Mouse (Mus musculus): ENCODE data around the gene Htr1d. TPM values are rescaled to one million over a fixed set of nuclear protein-coding genes. Genes with fewer than 3 reads are reported as not detected.
A peak's percentile ranks its signal among the peaks of the same experiment; 100 is the strongest.

The Htr1d gene
- total RNA-seq (2021), result not detected
- long read RNA-seq, experiment 1, result 0 reads
- long read RNA-seq, experiment 2, result 0 reads

GRCm38 (mm10) chr4:136423224-136423623 lies at the start of gene Htr1d:
Gene Htr1d (plus strand): TSS chr4:136423524.
- DNase-seq, result no peak

GRCm38 (mm10) chr4:136377001-136377400 lies 46.3 kb upstream of the Htr1d start:
- DNase-seq, result no peak

GRCm38 (mm10) chr4:136383052-136383451 lies 40.3 kb upstream of the Htr1d start:
- no peak for DNase-seq

GRCm38 (mm10) chr4:136383839-136384238 lies 39.5 kb upstream of the Htr1d start:
- no peak for DNase-seq

GRCm38 (mm10) chr4:136387261-136387660 lies 36.1 kb upstream of the Htr1d start:
- no peak for DNase-seq

GRCm38 (mm10) chr4:136401806-136402205 lies 21.5 kb upstream of the Htr1d start:
- DNase-seq, result no peak

GRCm38 (mm10) chr4:136407831-136408230 lies 15.5 kb upstream of the Htr1d start:
- DNase-seq, result no peak

- DNase-seq, result no peak
Measured at GRCm38 (mm10) chr4:136411995-136412765, 11.1 kb upstream of the Htr1d start.

- DNase-seq, result no peak
Measured at GRCm38 (mm10) chr4:136415477-136415876, 7.8 kb upstream of the Htr1d start.

- no peak for DNase-seq
Measured at GRCm38 (mm10) chr4:136418962-136419361, 4.4 kb upstream of the Htr1d start.

GRCm38 (mm10) chr4:136419386-136419785 lies 3.9 kb upstream of the Htr1d start:
- DNase-seq, result no peak

GRCm38 (mm10) chr4:136424120-136424999 lies 1.0 kb downstream of the Htr1d start:
- DNase-seq, result no peak

- no peak for DNase-seq
Measured at GRCm38 (mm10) chr4:136425000-136425288, 1.6 kb downstream of the Htr1d start.

- DNase-seq, result peak; percentile 31 to 44
Measured at GRCm38 (mm10) chr4:136430609-136431375, 7.5 kb downstream of the Htr1d start.

- peak; percentile 44 to 76 for DNase-seq
Measured at GRCm38 (mm10) chr4:136431376-136431693, 8.0 kb downstream of the Htr1d start.

- no peak for DNase-seq
Measured at GRCm38 (mm10) chr4:136434029-136434428, 10.7 kb downstream of the Htr1d start.

GRCm38 (mm10) chr4:136439106-136439505 lies 15.8 kb downstream of the Htr1d start:
- no peak for DNase-seq

GRCm38 (mm10) chr4:136441354-136442043 lies 18.2 kb downstream of the Htr1d start:
- DNase-seq, result peak in 1 of 2 experiments; percentile 46

- DNase-seq, result no peak
Measured at GRCm38 (mm10) chr4:136444561-136444960, 21.2 kb downstream of the Htr1d start.

GRCm38 (mm10) chr4:136449795-136450194 lies 26.5 kb downstream of the Htr1d start:
- no peak for DNase-seq

GRCm38 (mm10) chr4:136450271-136450670 lies 26.9 kb downstream of the Htr1d start:
- DNase-seq, result no peak

- no peak for DNase-seq
Measured at GRCm38 (mm10) chr4:136451564-136451963, 28.2 kb downstream of the Htr1d start.
